Mouse (Mus musculus) embryonic facial prominence, embryonic 10.5 days (tissue): ENCODE results near the gene Hist1h2be. TPM values are rescaled to one million over a fixed set of nuclear protein-coding genes. Genes with fewer than 3 reads are reported as not detected.
A peak's percentile ranks its signal among the peaks of the same experiment; 100 is the strongest.
"Not testable (repeated sequence)": the region's sequence is repeated elsewhere in the genome, so short reads cannot be mapped to it uniquely, and the experiment has no call there.

Experiments used
- DNase-seq: peaks from one replicate; pipeline ENCODE4 v3.0.0-alpha.2; 2017; ENCODE audit warnings: low spot score
- H3K27ac ChIP-seq: fragments of 300-500 bp; sonication (generic); replicated peaks from 2 replicates; pipeline ENCODE4 v1.5.1; 2016; ENCODE audit warnings: mild to moderate bottlenecking
- H3K27me3 ChIP-seq: fragments of 300-500 bp; sonication (generic); replicated peaks from 2 replicates; pipeline ENCODE4 v1.6.1; 2016; ENCODE audit warnings: low read depth, mild to moderate bottlenecking; ENCODE audit not compliant: poor library complexity, severe bottlenecking
- H3K36me3 ChIP-seq: fragments of 300-500 bp; sonication (generic); replicated peaks from 2 replicates; pipeline ENCODE4 v1.6.1; 2016; ENCODE audit warnings: mild to moderate bottlenecking, moderate library complexity
- H3K4me1 ChIP-seq: fragments of 300-500 bp; sonication (generic); 2 replicates; pipeline ENCODE4 v1.6.1; 2016
- H3K4me3 ChIP-seq: fragments of 300-500 bp; sonication (generic); 2 replicates; pipeline ENCODE4 v1.5.1; 2016; ENCODE audit warnings: mild to moderate bottlenecking, moderate library complexity
- H3K9me3 ChIP-seq: fragments of 300-500 bp; sonication (generic); 2 replicates; pipeline ENCODE4 v1.6.1; 2016; ENCODE audit warnings: mild to moderate bottlenecking
- WGBS: fragments of 180-500 bp; shearing (Covaris S2); methylation state at CpG from one replicate; pipeline ENCODE4 v1.1.7; 2016; 5-methylcytosine and 5-hydroxymethylcytosine counted together
- polyA plus RNA-seq: library from polyadenylated mRNA; unstranded; fragments of >200 nt; fragmentation: Nextera tagmentation; extraction: Ambion mirVana; gene quantifications from 2 replicates; pipeline ENCODE4 v1.2.1, GENCODE M21; 2016

Hist1h2be gene
- polyA plus RNA-seq, 1 experiment from 2014 or later, result 4.0 TPM

DNA sequence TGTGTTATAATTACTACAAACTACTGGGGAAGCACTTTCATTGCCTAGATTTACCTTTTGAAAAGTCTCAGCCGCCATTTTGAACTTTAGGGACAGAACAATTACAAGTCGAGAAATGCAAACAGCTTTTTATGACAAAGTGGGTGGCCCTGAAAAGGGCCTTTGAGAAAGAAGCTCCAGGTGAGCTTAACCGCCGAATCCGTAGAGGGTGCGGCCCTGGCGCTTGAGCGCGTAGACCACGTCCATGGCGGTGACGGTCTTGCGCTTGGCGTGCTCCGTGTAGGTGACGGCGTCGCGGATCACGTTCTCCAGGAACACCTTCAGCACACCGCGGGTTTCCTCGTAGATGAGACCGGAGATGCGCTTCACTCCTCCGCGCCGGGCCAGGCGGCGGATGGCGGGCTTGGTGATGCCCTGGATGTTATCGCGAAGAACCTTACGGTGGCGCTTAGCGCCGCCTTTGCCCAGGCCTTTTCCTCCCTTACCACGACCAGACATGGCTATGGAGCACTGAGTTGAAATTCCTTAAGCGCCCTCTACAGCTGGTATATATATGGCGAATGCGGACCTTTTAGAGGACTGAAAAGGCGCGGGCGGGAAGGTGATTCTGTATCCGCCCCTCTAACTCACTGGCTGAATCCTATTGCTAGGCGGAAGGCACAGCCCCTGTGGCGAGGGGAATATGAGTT lies 69.6 kb downstream of the Hist1h2be start, which contains the start of gene Hist1h4f:
Hist1h4f (minus strand) TSS at position 503 of the 689 bp plus-strand sequence.
- H3K27ac ChIP-seq, result peak within 1 kb of the TSS; percentile 96

DNA sequence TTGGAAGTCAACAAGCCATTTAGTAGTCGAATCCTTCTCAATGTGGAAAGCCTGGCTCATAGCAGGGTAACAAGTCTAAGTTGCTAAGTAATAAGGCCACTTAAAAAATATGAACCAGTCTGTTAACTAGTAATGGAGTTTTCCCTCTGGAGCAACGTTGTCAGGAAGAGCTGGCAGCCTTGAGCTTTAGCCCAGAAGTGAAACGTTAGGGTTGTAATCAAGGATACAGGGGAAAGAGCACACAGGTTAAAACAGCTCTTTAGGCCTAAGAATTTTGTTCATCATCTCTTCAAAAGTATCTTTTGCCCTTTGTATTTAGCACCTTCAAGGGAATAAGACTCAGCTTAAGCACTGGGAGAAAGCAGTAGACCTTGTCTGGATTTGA lies 70.2 kb downstream of the Hist1h2be start:
- Histone ChIP-seq H3K27me3 (no peaks in the 10 kb centered on the region), H3K4me1 (peaks cover 35% of the 10 kb centered on the region), H3K4me3 (peak overlapping the region; percentile 59), H3K27ac (peak overlapping the region; percentile 96), H3K9me3 (no peaks in the 10 kb centered on the region), H3K36me3 (no peaks in the 10 kb centered on the region)
- 12% methylated on average over 3 of the region's 3 CpGs for whole genome bisulfite sequencing
- peak; percentile 34 for DNase-seq

More for the DNA sequence above, 69.6 kb downstream of the Hist1h2be start, which contains the start of gene Hist1h4f:
- H3K36me3 ChIP-seq, H3K9me3 ChIP-seq, H3K27me3 ChIP-seq: not testable (repeated sequence)
- DNase-seq, result peak; percentile 93
- under 1% methylated on average over 47 of the region's 47 CpGs for WGBS
- Histone ChIP-seq H3K4me3 (peak within 1 kb of the TSS; percentile 59), H3K4me1 (peaks cover 31% of the 10 kb centered on the region)

DNA sequence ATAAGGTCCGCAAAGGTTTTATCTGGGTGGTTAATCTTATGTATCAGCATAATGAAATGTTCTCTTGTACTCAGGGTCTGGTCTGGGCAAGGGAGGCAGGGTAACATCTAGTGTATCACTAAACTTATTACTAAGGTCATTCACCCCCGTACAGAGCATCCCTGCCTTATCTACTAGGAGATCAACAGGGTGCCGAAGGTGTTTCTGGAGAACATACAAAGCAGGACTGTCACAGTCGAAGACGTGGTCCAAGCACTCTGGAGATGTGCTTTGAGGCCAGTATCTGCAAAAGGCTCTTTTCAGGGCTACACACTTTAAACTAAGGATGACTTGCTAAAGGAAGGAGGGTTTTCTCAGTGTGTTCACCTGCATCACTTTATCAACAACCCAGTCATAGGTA lies 74.2 kb downstream of the Hist1h2be start:
- 77% methylated on average over 5 of the region's 5 CpGs for WGBS
- H3K27ac ChIP-seq, result peak overlapping the region; percentile 75
- H3K27me3 ChIP-seq, result no peaks in the 10 kb centered on the region
- no peaks in the 10 kb centered on the region for H3K9me3 ChIP-seq
- H3K4me1 ChIP-seq, result peaks cover 25% of the 10 kb centered on the region
- DNase-seq, result no peak
- H3K36me3 ChIP-seq, result no peaks in the 10 kb centered on the region
- 0 out of 2 replicates have a peak overlapping the region, but pooled peaks have one; percentile 3 for H3K4me3 ChIP-seq

DNA sequence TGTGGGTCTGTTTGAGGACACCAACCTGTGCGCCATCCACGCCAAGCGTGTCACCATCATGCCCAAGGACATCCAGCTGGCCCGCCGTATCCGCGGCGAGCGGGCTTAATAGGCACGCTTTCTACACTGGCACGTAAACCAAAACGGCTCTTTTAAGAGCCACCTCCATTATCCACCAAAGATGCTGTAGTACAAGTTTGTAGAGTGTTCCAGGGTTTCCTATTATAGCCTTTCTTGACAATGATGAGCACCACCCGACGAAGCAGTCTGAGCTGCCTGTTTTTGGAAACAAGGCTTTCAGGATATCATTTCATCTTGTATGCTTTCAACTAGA lies 76.2 kb downstream of the Hist1h2be start:
- DNase-seq, H3K36me3 ChIP-seq, H3K9me3 ChIP-seq, H3K27me3 ChIP-seq: not testable (repeated sequence)
- Histone ChIP-seq H3K4me3 (peak overlapping the region; percentile 62), H3K4me1 (peaks cover 20% of the 10 kb centered on the region), H3K27ac (peak overlapping the region; percentile 94)
- WGBS, result 0% methylated on average over 14 of the region's 14 CpGs

DNA sequence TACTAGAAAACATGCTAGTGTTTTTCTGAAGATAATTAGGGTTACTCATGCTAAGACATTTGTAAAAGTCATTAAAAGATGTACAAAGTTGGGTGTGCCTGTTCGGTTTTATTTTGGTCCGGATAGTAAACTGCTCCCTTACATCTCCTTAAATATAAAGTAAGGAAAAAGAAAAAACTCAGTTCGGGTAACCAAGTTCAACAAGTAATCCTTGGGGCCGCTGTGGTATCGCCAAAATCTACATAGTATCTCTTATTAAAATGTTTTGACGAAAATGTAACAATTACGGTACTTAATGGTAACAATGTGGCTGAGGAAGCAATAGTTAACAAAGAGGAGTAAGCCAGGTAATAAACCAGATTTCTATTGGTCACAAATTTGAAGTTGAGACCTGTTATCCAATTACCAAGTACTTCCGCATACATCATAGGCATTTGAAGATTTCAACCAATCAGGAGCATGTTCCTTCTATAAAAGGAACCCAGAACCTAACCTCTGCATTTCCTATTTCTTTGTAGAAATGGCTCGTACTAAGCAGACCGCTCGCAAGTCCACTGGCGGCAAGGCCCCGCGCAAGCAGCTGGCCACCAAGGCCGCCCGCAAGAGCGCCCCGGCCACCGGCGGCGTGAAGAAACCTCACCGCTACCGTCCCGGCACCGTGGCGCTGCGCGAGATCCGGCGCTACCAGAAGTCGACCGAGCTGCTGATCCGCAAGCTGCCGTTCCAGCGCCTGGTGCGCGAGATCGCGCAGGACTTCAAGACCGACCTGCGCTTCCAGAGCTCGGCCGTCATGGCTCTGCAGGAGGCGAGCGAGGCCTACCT lies 76.7 kb downstream of the Hist1h2be start, which contains the start of gene Hist1h3f:
Hist1h3f (plus strand) TSS at position 88 of the 822 bp plus-strand sequence.
- Histone ChIP-seq H3K27ac (peak within 1 kb of the TSS; percentile 94), H3K4me3 (peak within 1 kb of the TSS; percentile 62), H3K9me3 (no peaks in the 10 kb centered on the region), H3K27me3 (no peaks in the 10 kb centered on the region), H3K4me1 (peaks cover 20% of the 10 kb centered on the region), H3K36me3 (no peaks in the 10 kb centered on the region)
- DNase-seq, result peak; percentile 62
- WGBS, result under 1% methylated on average over 29 of the region's 45 CpGs

DNA sequence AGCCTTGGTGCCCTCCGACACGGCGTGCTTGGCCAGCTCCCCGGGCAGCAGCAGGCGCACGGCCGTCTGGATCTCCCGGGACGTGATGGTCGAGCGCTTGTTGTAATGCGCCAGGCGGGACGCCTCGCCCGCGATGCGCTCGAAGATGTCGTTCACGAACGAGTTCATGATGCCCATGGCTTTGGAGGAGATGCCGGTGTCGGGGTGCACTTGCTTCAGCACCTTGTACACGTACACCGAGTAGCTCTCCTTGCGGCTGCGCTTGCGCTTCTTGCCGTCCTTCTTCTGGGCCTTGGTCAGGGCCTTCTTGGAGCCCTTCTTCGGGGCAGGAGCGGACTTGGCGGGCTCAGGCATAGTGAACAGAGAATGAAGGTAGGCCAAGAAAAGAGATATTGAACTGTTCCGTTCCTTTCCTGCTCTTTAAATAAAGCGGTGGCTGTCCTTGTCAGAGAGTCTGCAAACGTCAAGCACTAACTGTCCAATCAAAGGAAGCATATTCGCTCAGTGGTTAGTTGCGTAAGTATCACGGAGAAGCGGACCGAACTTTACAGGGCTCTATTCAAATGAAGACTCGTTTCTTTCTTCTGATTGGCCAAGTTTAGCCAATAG lies 77.8 kb downstream of the Hist1h2be start, which contains the start of gene Hist1h2bh:
Hist1h2bh (minus strand) TSS at position 394 of the 609 bp plus-strand sequence.
- under 1% methylated on average over 42 of the region's 42 CpGs for WGBS

DNA sequence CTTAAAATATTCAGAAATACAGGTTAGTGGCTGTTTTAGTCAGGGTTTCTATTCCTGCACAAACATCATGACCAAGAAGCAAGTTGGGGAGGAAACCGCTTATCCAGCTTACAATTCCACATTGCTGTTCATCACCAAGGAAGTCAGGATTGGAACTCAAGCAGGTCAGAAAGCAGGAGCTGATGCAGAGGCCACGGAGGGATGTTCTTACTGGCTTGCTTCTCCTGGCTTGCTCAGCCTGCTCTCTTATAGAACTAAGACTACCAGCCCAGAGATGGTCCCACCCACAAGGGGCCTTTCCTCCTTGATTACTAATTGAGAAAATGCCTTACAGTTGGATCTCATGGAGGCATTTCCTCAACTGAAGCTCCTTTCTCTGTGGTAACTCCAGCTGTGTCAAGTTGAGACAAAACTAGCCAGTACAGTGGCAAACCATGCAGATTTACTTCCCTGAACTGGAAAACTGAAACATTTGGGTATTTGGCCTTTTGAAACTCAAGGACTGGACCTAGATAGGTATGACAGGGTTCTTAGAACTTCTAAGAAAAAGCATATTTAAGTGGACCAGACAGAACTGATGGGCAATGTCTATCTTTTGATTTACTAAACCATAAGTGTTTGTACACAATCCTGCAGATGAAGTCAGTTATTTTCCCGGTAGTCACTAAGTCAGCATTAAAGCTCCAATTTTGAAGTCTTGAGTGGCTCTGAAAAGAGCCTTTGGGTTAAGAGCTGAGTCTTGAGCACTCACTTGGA lies 78.5 kb downstream of the Hist1h2be start:
- peak overlapping the region; percentile 62 for H3K4me3 ChIP-seq
- H3K4me1 ChIP-seq, result peaks cover 25% of the 10 kb centered on the region
- not testable (repeated sequence) for DNase-seq, H3K36me3 ChIP-seq, H3K9me3 ChIP-seq, H3K27me3 ChIP-seq
- 7% methylated on average over 3 of the region's 3 CpGs for WGBS
- peak overlapping the region; percentile 94 for H3K27ac ChIP-seq

More for the DNA sequence above, 77.8 kb downstream of the Hist1h2be start, which contains the start of gene Hist1h2bh:
- peaks cover 19% of the 10 kb centered on the region for H3K4me1 ChIP-seq
- H3K27ac ChIP-seq, result peak within 1 kb of the TSS; percentile 94
- not testable (repeated sequence) for H3K36me3 ChIP-seq, H3K9me3 ChIP-seq, H3K27me3 ChIP-seq
- peak within 1 kb of the TSS; percentile 62 for H3K4me3 ChIP-seq
- DNase-seq, result peak; percentile 80

DNA sequence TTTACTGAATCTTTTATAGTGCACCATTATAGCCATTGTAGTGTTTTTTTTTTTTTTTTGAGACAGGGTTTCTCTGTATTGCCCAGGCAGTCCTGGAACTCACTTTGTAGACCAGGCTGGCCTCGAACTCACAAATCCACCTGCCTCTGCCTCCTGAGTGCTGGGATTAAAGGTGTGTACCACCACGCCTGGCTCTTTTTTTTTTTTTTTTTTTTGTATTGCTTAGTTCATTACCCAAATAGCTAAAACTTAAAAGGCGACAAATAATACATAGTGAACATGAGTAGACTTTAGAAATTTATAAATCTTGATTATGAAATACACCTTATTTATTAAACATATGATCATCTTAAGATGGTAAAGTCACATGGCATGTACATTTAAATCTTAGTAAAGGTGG lies 79.4 kb downstream of the Hist1h2be start:
- H3K4me3 ChIP-seq, result peak overlapping the region; percentile 62
- no peaks in the 10 kb centered on the region for H3K27me3 ChIP-seq
- no peak overlapping the region for H3K27ac ChIP-seq
- no peak for DNase-seq
- 88% methylated on average over 3 of the region's 3 CpGs for WGBS
- H3K4me1 ChIP-seq, result peaks cover 32% of the 10 kb centered on the region
- H3K36me3 ChIP-seq, result no peaks in the 10 kb centered on the region
- H3K9me3 ChIP-seq, result no peaks in the 10 kb centered on the region

DNA sequence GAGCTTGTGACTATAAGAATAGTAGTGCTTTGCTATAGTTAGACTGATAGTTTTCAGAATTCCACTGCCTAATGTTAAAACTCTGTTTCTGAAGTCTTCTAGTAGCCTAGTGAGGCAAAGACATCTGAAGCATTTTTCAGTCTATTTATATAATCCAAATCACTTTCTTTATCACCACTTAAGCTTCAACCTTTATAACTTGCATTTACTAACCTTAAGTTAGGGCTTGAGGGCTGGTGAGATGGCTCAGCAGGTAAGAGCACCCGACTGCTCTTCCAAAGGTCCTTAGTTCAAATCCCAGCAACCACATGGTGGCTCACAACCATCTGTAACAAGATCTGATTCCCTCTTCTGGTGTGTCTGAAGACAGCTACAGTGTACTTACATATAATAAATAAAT lies 81.1 kb downstream of the Hist1h2be start:
- not testable (repeated sequence) for H3K36me3 ChIP-seq

DNA sequence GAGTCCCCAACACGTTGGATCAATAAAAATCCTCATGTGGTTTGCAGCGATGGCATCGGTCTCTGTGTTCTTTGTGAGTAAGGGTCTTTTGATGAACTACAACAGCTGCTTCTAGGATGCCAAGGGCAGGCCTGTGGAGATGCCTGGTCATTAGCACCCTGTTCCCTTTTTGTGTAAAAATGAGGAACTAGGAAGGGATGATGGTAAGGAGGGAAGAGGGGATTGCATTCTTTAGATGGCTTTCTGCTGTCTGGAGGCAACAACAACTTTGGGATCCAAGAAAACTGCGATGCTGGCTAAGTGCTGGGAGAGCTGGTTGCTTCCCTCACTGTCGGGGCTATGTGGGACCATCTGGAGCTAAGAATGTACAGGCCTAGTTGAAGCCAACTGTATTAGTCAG lies 82.7 kb downstream of the Hist1h2be start:
- peak overlapping the region; percentile 35; the same call in 1 of the 2 replicates for H3K4me3 ChIP-seq
- no peaks in the 10 kb centered on the region for H3K27me3 ChIP-seq
- 81% methylated on average over 5 of the region's 5 CpGs for WGBS
- peak overlapping the region; percentile 66 for H3K27ac ChIP-seq
- no peaks in the 10 kb centered on the region for H3K36me3 ChIP-seq
- no peaks in the 10 kb centered on the region for H3K9me3 ChIP-seq
- DNase-seq, result no peak
- H3K4me1 ChIP-seq, result peaks cover 31% of the 10 kb centered on the region

More for the DNA sequence above, 81.1 kb downstream of the Hist1h2be start:
- H3K27ac ChIP-seq, H3K4me3 ChIP-seq, H3K9me3 ChIP-seq, DNase-seq, H3K27me3 ChIP-seq: not testable (repeated sequence)
- peaks cover 29% of the 10 kb centered on the region for H3K4me1 ChIP-seq
- WGBS, result 67% methylated on average over 1 of the region's 1 CpGs

DNA sequence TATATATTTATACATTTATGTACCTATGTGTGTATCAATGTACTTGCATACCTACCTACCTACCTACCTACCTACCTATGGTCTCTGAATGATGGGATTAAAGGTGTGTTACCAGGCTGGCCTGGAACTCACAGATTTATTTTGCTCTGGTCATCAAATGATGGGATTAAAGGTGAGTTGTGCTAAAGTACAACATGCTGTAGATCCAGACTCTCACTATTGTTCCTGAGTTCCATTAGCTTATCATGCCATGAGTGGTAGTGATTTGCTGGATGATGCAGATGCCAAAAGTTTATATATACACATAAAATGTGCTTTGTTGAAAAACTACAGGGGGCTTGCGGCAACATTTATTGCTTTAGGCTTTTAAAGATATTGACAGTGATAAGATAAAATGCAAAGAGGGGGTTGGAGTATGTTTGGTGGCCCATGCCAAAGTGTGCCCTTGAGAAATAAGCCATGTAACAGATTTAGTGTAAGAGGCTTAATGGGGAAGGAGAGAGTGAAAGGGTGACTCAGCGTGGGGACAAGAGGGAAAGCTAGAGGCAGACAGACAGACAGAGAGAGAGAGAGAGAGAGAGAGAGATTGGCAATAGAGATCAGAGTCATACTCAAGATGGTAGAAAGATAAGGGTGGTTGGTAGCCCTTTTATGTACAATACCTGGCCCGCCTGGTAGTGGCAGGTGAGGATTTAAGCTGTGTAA lies 83.8 kb downstream of the Hist1h2be start:
- H3K27me3 ChIP-seq, result no peaks in the 10 kb centered on the region
- WGBS, result 81% methylated on average over 3 of the region's 3 CpGs
- H3K4me1 ChIP-seq, result peaks cover 38% of the 10 kb centered on the region
- no peaks in the 10 kb centered on the region for H3K9me3 ChIP-seq
- no peaks in the 10 kb centered on the region for H3K36me3 ChIP-seq
- peak overlapping the region; percentile 94 for H3K27ac ChIP-seq
- peak overlapping the region; percentile 60 for H3K4me3 ChIP-seq
- no peak for DNase-seq
